Mouse (Mus musculus): ENCODE measurements at regions not wholly inside any gene's neighbourhood (a gene's known extent, or its start where the extent isn't known, plus 50 kb on each side); places are given as distances from the start of the nearest gene placed in this dataset.

DNA sequence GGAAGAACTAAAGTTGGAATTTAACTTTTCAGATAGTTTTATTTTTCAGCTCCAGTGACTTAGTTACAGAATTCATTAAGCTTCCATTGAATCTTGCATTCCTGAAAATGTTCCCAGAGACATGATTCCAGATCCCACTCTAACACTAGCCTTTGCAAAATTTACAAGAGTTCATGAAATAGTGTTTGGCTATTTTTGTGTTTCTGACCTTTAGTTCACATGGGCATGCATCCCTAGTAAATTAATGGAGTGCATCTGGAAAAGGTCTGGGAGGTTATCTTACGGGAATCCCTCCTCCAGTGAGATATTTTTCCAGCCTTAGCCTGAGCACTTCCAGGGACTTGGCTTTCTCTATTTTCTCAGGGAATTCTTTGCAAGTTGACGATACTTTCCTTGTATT, 669.8 kb downstream of the Bckdhb start:
- TF ChIP-seq CTCF (IDR thresholded peaks at IDR 0.05; ENCODE audit: low read depth, low read length) (no peak), POLR2A (IDR thresholded peaks at IDR 0.05; ENCODE audit: borderline replicate concordance, low read depth, low read length) (no peak)
